Mouse (Mus musculus): Measurements from ENCODE around the gene Scp2.

DNA sequence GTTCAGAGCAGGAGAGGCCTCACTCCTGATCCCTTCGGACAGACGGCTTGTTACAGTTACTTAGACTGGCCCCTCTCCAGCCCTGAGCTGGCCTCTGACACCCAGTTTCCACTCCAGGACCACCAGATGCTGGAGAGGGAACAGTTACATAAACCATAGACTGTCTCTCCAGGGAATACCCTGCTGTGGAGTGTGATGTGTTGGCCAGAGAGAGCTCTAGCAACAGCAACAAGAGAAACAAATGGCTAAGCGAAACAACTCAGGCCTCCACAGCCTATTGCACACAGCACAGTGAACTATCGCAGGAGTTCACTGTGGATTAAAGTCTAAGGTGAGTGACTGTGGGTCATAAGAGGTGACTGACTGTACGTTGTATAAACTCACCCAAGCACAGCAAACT, 120.2 kb downstream of the Scp2 start:
- TF ChIP-seq CTCF (IDR thresholded peaks at IDR 0.05; ENCODE audit: low read depth, low read length) (no peak), POLR2A (IDR thresholded peaks at IDR 0.05; ENCODE audit: extremely low read depth, insufficient read depth, low read length) (no peak)
